Mouse (Mus musculus) testis, adult 2 months (tissue): ENCODE data around the gene Sfta2. TPM values are rescaled to one million over a fixed set of nuclear protein-coding genes. Genes with fewer than 3 reads are reported as not detected.

Experiments
- H3K27ac ChIP-seq: fragments of 200-500 bp; 2 replicates; pipeline ENCODE4 v1.5.1; 2012; ENCODE audit warnings: low read depth, low read length; ENCODE audit not compliant: control insufficient read depth, insufficient read depth
- H3K27me3 ChIP-seq: fragments of 200-500 bp; 2 replicates; pipeline ENCODE4 v1.6.1; 2012; ENCODE audit warnings: mild to moderate bottlenecking, low read length, moderate library complexity; ENCODE audit not compliant: control insufficient read depth, insufficient read depth
- H3K36me3 ChIP-seq: fragments of 200-500 bp; 2 replicates; pipeline ENCODE4 v1.6.1; 2012; ENCODE audit warnings: mild to moderate bottlenecking, low read length; ENCODE audit not compliant: control insufficient read depth, insufficient read depth
- H3K4me1 ChIP-seq: fragments of 200-500 bp; 2 replicates; pipeline ENCODE4 v1.6.1; 2012; ENCODE audit warnings: low read length; ENCODE audit not compliant: control insufficient read depth, insufficient read depth
- H3K4me3 ChIP-seq: fragments of 200-500 bp; 2 replicates; pipeline ENCODE4 v1.5.1; 2012; ENCODE audit warnings: low read depth, mild to moderate bottlenecking, low read length, moderate library complexity, mixed read lengths; ENCODE audit not compliant: control insufficient read depth
- CTCF ChIP-seq: fragments of 200-500 bp; IDR thresholded peaks from 2 replicates; pipeline ENCODE4 v1.5.1; 2012; ENCODE audit warnings: low read depth, mild to moderate bottlenecking, inconsistent platforms, low read length, moderate library complexity; ENCODE audit not compliant: control insufficient read depth, insufficient read depth, insufficient replicate concordance
- POLR2A ChIP-seq: fragments of 200-500 bp; IDR thresholded peaks from 2 replicates; pipeline ENCODE4 v1.6.1; 2012; ENCODE audit warnings: low read depth, mild to moderate bottlenecking, inconsistent platforms, low read length, moderate library complexity; ENCODE audit not compliant: control insufficient read depth
- polyA plus RNA-seq: library from polyadenylated mRNA; depleted of rRNA; stranded (reverse); fragments of >200 nt; gene quantifications from 2 replicates; pipeline ENCODE4 v1.2.3, GENCODE M21; 2012

Sfta2 gene
- polyA plus RNA-seq, 1 experiment: not detected

GRCm38 (mm10) chr17:35593786-35594185 is 7.6 kb upstream of the Sfta2 start:
- no peak overlapping the region for H3K27ac ChIP-seq
- TF ChIP-seq CTCF: no peak
- no peak for TF ChIP-seq POLR2A
- peaks cover 12% of the 10 kb centered on the region for H3K4me1 ChIP-seq
- 0 out of 2 replicates have a peak, but pooled peaks cover 2% of the 10 kb centered on the region for H3K27me3 ChIP-seq
- no peak overlapping the region for H3K4me3 ChIP-seq
- no peaks in the 10 kb centered on the region for H3K36me3 ChIP-seq

GRCm38 (mm10) chr17:35594456-35594855 is 6.9 kb upstream of the Sfta2 start:
- Histone ChIP-seq H3K36me3 (no peaks in the 10 kb centered on the region), H3K4me1 (peaks cover 12% of the 10 kb centered on the region), H3K27me3 (0 out of 2 replicates have a peak, but pooled peaks cover 2% of the 10 kb centered on the region), H3K4me3 (no peak overlapping the region), H3K27ac (no peak overlapping the region)
- TF ChIP-seq POLR2A (no peak), CTCF (no peak)

- H3K4me3 ChIP-seq: no peak overlapping the region
- no peaks in the 10 kb centered on the region for H3K36me3 ChIP-seq
- TF ChIP-seq CTCF (no peak), POLR2A (no peak)
- H3K4me1 ChIP-seq: no peaks in the 10 kb centered on the region
- H3K27me3 ChIP-seq: 0 out of 2 replicates have a peak, but pooled peaks cover under 1% of the 10 kb centered on the region
- H3K27ac ChIP-seq: no peak overlapping the region
Observed at GRCm38 (mm10) chr17:35597399-35597798, 4.0 kb upstream of the Sfta2 start.

GRCm38 (mm10) chr17:35601736-35602354 is 496 bp downstream of the Sfta2 start:
- H3K27me3 ChIP-seq: no peaks in the 10 kb centered on the region
- H3K4me3 ChIP-seq: no peak overlapping the region
- TF ChIP-seq POLR2A (no peak), CTCF (no peak)
- no peaks in the 10 kb centered on the region for H3K4me1 ChIP-seq
- H3K36me3 ChIP-seq: no peaks in the 10 kb centered on the region
- no peak overlapping the region for H3K27ac ChIP-seq

GRCm38 (mm10) chr17:35617127-35617526 is 15.8 kb downstream of the Sfta2 start:
- no peak overlapping the region for H3K27ac ChIP-seq
- H3K4me1 ChIP-seq: no peaks in the 10 kb centered on the region
- H3K36me3 ChIP-seq: no peaks in the 10 kb centered on the region
- H3K27me3 ChIP-seq: no peaks in the 10 kb centered on the region
- H3K4me3 ChIP-seq: no peak overlapping the region
- TF ChIP-seq CTCF: no peak

GRCm38 (mm10) chr17:35626537-35626936 is 25.2 kb downstream of the Sfta2 start, which contains the start of gene Gm9573:
TSS of gene Gm9573 (minus strand) at chr17:35626637.
- Histone ChIP-seq H3K27me3 (no peaks in the 10 kb centered on the region), H3K4me1 (no peaks in the 10 kb centered on the region), H3K27ac (no peak within 1 kb of the TSS), H3K36me3 (no peaks in the 10 kb centered on the region), H3K4me3 (no peak within 1 kb of the TSS)
- TF ChIP-seq POLR2A (no peak), CTCF (no peak)

GRCm38 (mm10) chr17:35633992-35634391 is 32.6 kb downstream of the Sfta2 start:
- H3K4me3 ChIP-seq: no peak overlapping the region
- H3K36me3 ChIP-seq: no peaks in the 10 kb centered on the region
- no peaks in the 10 kb centered on the region for H3K27me3 ChIP-seq
- H3K27ac ChIP-seq: no peak overlapping the region
- peaks cover 10% of the 10 kb centered on the region for H3K4me1 ChIP-seq
- TF ChIP-seq POLR2A: no peak
- peak; percentile 29; the same call in 1 of the 2 replicates for TF ChIP-seq CTCF
